Mouse (Mus musculus) MEL (cell line): ENCODE measurements around the gene Cep112. TPM values are rescaled to one million over a fixed set of nuclear protein-coding genes. Genes with fewer than 3 reads are reported as not detected.

Source experiments
- DNase-seq: peaks from one replicate; pipeline ENCODE4 v3.0.0; 2011; ENCODE audit warnings: low read depth, low spot score
- H3K27ac ChIP-seq: 2 replicates; pipeline ENCODE4 v1.5.1; 2012; ENCODE audit warnings: low read depth, mild to moderate bottlenecking, control low read depth, low read length, moderate library complexity; ENCODE audit not compliant: control insufficient read depth
- H3K27me3 ChIP-seq, 2 experiments: fragments of 150-350 bp in 1 of 2; sonication (generic) in 1 of 2; 2 replicates each; pipeline ENCODE4 v1.6.1; 2012; ENCODE audit warnings: low read length in 2 of 2, mild to moderate bottlenecking in 2 of 2, improper control_type of control experiment in 1 of 2, moderate library complexity in 1 of 2; ENCODE audit not compliant: insufficient read depth in 2 of 2, control insufficient read depth in 1 of 2
- H3K36me3 ChIP-seq, 2 experiments: 2 replicates each; pipeline ENCODE4 v1.6.1; 2012 to 2014; ENCODE audit warnings: low read length in 2 of 2, improper control_type of control experiment in 1 of 2, inconsistent platforms in 1 of 2, mild to moderate bottlenecking in 1 of 2; ENCODE audit not compliant: insufficient read depth in 2 of 2, control insufficient read depth in 1 of 2
- H3K4me1 ChIP-seq, 2 experiments: fragments of 150-350 bp in 1 of 2; sonication (generic) in 1 of 2; 2 replicates each; pipeline ENCODE4 v1.6.1; 2012; ENCODE audit warnings: low read length in 2 of 2, improper control_type of control experiment in 1 of 2, mild to moderate bottlenecking in 1 of 2; ENCODE audit not compliant: insufficient read depth in 2 of 2, control insufficient read depth in 1 of 2
- H3K4me3 ChIP-seq, 2 experiments: fragments of 150-350 bp in 1 of 2; sonication (generic) in 1 of 2; 2 replicates each; pipeline ENCODE4 v1.5.1; 2012; ENCODE audit warnings: low read depth in 2 of 2, low read length in 2 of 2, mild to moderate bottlenecking in 2 of 2, moderate library complexity in 2 of 2, control low read depth in 1 of 2, improper control_type of control experiment in 1 of 2; ENCODE audit not compliant: control insufficient read depth in 1 of 2, insufficient read depth in 1 of 2
- H3K79me2 ChIP-seq: 2 replicates; pipeline ENCODE4 v1.6.1; 2012; ENCODE audit warnings: mild to moderate bottlenecking, low read length, moderate library complexity; ENCODE audit not compliant: control insufficient read depth, poor library complexity, insufficient read depth
- H3K9ac ChIP-seq: 2 replicates; pipeline ENCODE4 v1.6.1; 2012; ENCODE audit warnings: low read depth, mild to moderate bottlenecking, control low read depth, low read length, moderate library complexity; ENCODE audit not compliant: control insufficient read depth, poor library complexity, severe bottlenecking
- H3K9me3 ChIP-seq: fragments of 150-350 bp; sonication (generic); replicated peaks from 2 replicates; pipeline ENCODE4 v1.6.1; 2012; ENCODE audit warnings: mild to moderate bottlenecking, low read length, improper control_type of control experiment, moderate library complexity; ENCODE audit not compliant: insufficient read depth
- CHD1 ChIP-seq: IDR thresholded peaks from 2 replicates; pipeline ENCODE4 v1.6.1; 2012; ENCODE audit warnings: low read depth, mild to moderate bottlenecking, inconsistent platforms, low read length, improper control_type of control experiment
- CHD2 ChIP-seq: IDR thresholded peaks from 2 replicates; pipeline ENCODE4 v1.6.1; 2011; ENCODE audit warnings: low read length, improper control_type of control experiment
- CTCF ChIP-seq, 3 experiments: IDR thresholded peaks in 2 of 3; conservative IDR thresholded peaks in 1 of 3; 2 replicates each; pipeline ENCODE4 v1.5.1; 2011 to 2012; ENCODE audit warnings: low read length in 3 of 3, low read depth in 2 of 3, mild to moderate bottlenecking in 2 of 3, improper control_type of control experiment in 1 of 3, inconsistent platforms in 1 of 3, mixed read lengths in 1 of 3, moderate library complexity in 1 of 3; ENCODE audit not compliant: control insufficient read depth in 1 of 3, insufficient read depth in 1 of 3, poor library complexity in 1 of 3, severe bottlenecking in 1 of 3
- E2F4 ChIP-seq: IDR thresholded peaks from 2 replicates; pipeline ENCODE4 v1.6.1; 2011; ENCODE audit warnings: low read depth, low read length, improper control_type of control experiment, borderline replicate concordance
- ELF1 ChIP-seq: IDR thresholded peaks from 2 replicates; pipeline ENCODE4 v1.6.1; 2014; ENCODE audit warnings: low read depth, mild to moderate bottlenecking, inconsistent platforms, low read length, improper control_type of control experiment, moderate library complexity
- EP300 ChIP-seq, 2 experiments: IDR thresholded peaks; 2 replicates each; pipeline ENCODE4 v1.6.1; 2011; ENCODE audit warnings: improper control_type of control experiment in 2 of 2, low read length in 2 of 2, low read depth in 1 of 2, mild to moderate bottlenecking in 1 of 2
- ETS1 ChIP-seq: IDR thresholded peaks from 2 replicates; pipeline ENCODE4 v1.6.1; 2012; ENCODE audit warnings: low read depth, mild to moderate bottlenecking, inconsistent platforms, low read length, improper control_type of control experiment, moderate library complexity
- GABPA ChIP-seq: IDR thresholded peaks from 2 replicates; pipeline ENCODE4 v1.6.1; 2012; ENCODE audit warnings: low read depth, mild to moderate bottlenecking, inconsistent platforms, low read length, improper control_type of control experiment, moderate library complexity
- GATA1 ChIP-seq: IDR thresholded peaks from 2 replicates; pipeline ENCODE4 v1.6.1; 2011; ENCODE audit warnings: low read depth, low read length, improper control_type of control experiment
- HCFC1 ChIP-seq: IDR thresholded peaks from 2 replicates; pipeline ENCODE4 v1.6.1; 2012; ENCODE audit warnings: low read depth, mild to moderate bottlenecking, inconsistent platforms, low read length, improper control_type of control experiment, moderate library complexity
- JUND ChIP-seq: IDR thresholded peaks from 2 replicates; pipeline ENCODE4 v1.6.1; 2011; ENCODE audit warnings: low read depth, mild to moderate bottlenecking, improper control_type of control experiment, low read length
- MAFK ChIP-seq: IDR thresholded peaks from 2 replicates; pipeline ENCODE4 v1.6.1; 2011; ENCODE audit warnings: low read depth, mild to moderate bottlenecking, low read length, improper control_type of control experiment, borderline replicate concordance
- MAZ ChIP-seq: IDR thresholded peaks from 2 replicates; pipeline ENCODE4 v1.6.1; 2012; ENCODE audit warnings: low read depth, mild to moderate bottlenecking, inconsistent platforms, low read length, improper control_type of control experiment
- MEF2A ChIP-seq: IDR thresholded peaks from 2 replicates; pipeline ENCODE4 v1.6.1; 2014; ENCODE audit warnings: low read depth, mild to moderate bottlenecking, inconsistent platforms, low read length, improper control_type of control experiment; ENCODE audit not compliant: poor library complexity, insufficient replicate concordance, severe bottlenecking; ENCODE audit errors: extremely low read depth
- MYB ChIP-seq: IDR thresholded peaks from 2 replicates; pipeline ENCODE4 v1.6.1; 2011; ENCODE audit warnings: mild to moderate bottlenecking, low read depth, low read length, improper control_type of control experiment
- NRF1 ChIP-seq: IDR thresholded peaks from 2 replicates; pipeline ENCODE4 v1.6.1; 2014; ENCODE audit warnings: low read depth, mild to moderate bottlenecking, inconsistent platforms, low read length, improper control_type of control experiment, moderate library complexity; ENCODE audit not compliant: poor library complexity, insufficient read depth, severe bottlenecking
- POLR2AphosphoS5 ChIP-seq: IDR thresholded peaks from 2 replicates; pipeline ENCODE4 v1.6.1; 2012; ENCODE audit warnings: low read depth, borderline replicate concordance, mild to moderate bottlenecking, inconsistent platforms, low read length, moderate library complexity, mixed read lengths
- RAD21 ChIP-seq: IDR thresholded peaks from 2 replicates; pipeline ENCODE4 v1.6.1; 2011; ENCODE audit warnings: mild to moderate bottlenecking, low read depth, low read length, improper control_type of control experiment
- RCOR1 ChIP-seq: IDR thresholded peaks from 2 replicates; pipeline ENCODE4 v1.6.1; 2012; ENCODE audit warnings: low read depth, mild to moderate bottlenecking, inconsistent platforms, low read length, improper control_type of control experiment
- SIN3A ChIP-seq: IDR thresholded peaks from 2 replicates; pipeline ENCODE4 v1.6.1; 2012; ENCODE audit warnings: low read length, improper control_type of control experiment, inconsistent platforms
- USF1 ChIP-seq: IDR thresholded peaks from 2 replicates; pipeline ENCODE4 v1.6.1; 2014; ENCODE audit warnings: low read depth, mild to moderate bottlenecking, inconsistent platforms, low read length, improper control_type of control experiment, moderate library complexity
- ZC3H11A ChIP-seq: IDR thresholded peaks from 2 replicates; pipeline ENCODE4 v1.6.1; 2012; ENCODE audit warnings: low read depth, mild to moderate bottlenecking, inconsistent platforms, low read length, improper control_type of control experiment
- ZMIZ1 ChIP-seq: IDR thresholded peaks from 2 replicates; pipeline ENCODE4 v1.6.1; 2012; ENCODE audit warnings: low read depth, mild to moderate bottlenecking, inconsistent platforms, low read length, improper control_type of control experiment, moderate library complexity
- ZNF384 ChIP-seq: IDR thresholded peaks from 2 replicates; pipeline ENCODE4 v1.6.1; 2012; ENCODE audit warnings: low read depth, mild to moderate bottlenecking, inconsistent platforms, low read length, improper control_type of control experiment
- polyA plus RNA-seq, 2 experiments: library from polyadenylated mRNA; stranded (reverse) in 1 of 2; unstranded in 1 of 2; fragments of >175 nt in 1 of 2; fragments of >200 nt in 1 of 2; gene quantifications; 2 replicates each; pipeline versions ENCODE4 v1.2.1 to v1.2.4; 2012; ENCODE audit warnings: low replicate concordance in 2 of 2, low read depth in 1 of 2; ENCODE audit not compliant: insufficient read length in 2 of 2, insufficient read depth in 1 of 2, missing spikeins in 1 of 2
- total RNA-seq: library from RNA; depleted of rRNA; stranded (reverse); fragments of 300-350 nt; gene quantifications from 2 replicates; pipeline ENCODE4 v1.2.3, GENCODE M21; 2012

The Cep112 gene
- total and polyA plus RNA-seq, 3 experiments, result 1.3 TPM; not detected in 2

DNA sequence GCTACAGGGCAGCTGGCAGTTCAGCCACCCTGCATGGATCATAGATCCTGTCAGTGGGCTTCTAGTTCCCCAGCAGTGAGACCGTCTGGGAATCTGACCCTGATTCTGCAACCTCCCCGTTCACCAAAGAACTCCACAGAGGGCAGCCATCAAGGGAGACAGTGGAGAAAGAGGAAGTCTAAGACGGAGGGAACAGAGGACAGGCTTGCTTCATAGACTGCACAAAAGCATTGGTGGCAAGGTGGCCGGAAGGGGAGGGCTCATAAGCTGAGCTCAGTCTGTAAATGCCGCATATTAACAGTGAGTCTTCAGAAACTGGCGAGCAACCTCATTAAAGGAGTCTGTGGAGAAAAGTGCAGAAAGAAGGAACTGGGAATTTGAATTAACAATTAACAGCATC, 437.4 kb downstream of the Cep112 start:
- H3K4me1 ChIP-seq, result no peaks in the 10 kb centered on the region
- H3K79me2 ChIP-seq, result no peaks in the 10 kb centered on the region
- H3K27me3 ChIP-seq, result no peaks in the 10 kb centered on the region
- H3K27ac ChIP-seq, result no peak overlapping the region
- no peak for DNase-seq
- no peak for TF ChIP-seq ETS1
- no peak for TF ChIP-seq GATA1
- TF ChIP-seq NRF1, result no peak
- no peak for TF ChIP-seq EP300 (IDR thresholded peaks at IDR 0.05; ENCODE audit: low read depth in 1 of 2, low read length in 2 of 2)
- TF ChIP-seq GABPA, result no peak
- TF ChIP-seq CHD1, result no peak
- no peak for TF ChIP-seq CHD2
- TF ChIP-seq ZC3H11A, result no peak
- TF ChIP-seq ELF1, result no peak
- TF ChIP-seq SIN3A, result no peak
- no peak for TF ChIP-seq RAD21
- no peak overlapping the region for H3K9ac ChIP-seq
- H3K9me3 ChIP-seq, result no peaks in the 10 kb centered on the region; the same call in 1 of the 2 replicates
- no peak overlapping the region for H3K4me3 ChIP-seq
- H3K36me3 ChIP-seq, result no peaks in the 10 kb centered on the region

DNA sequence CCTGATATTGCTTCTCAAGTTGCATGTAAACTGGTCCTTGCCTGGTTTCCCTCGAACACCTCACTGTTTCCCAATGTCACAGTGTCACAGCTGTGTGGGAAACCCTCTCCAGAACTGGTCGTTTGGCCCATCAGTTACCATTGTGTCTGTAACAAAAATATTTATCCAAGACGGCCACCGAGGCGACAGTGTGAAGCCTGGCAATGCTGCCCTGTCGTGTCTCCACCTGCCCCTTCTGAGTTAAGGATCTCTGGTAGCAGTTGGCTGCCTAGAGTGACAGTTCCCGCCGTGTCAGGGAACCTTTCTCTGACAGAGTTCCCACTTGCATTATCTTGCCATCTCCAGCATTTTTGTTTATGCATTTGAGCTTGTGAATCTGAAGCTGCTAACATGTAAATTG, 440.8 kb downstream of the Cep112 start:
- Histone ChIP-seq H3K79me2 (no peaks in the 10 kb centered on the region), H3K4me1 (no peaks in the 10 kb centered on the region), H3K9ac (no peak overlapping the region), H3K9me3 (no peaks in the 10 kb centered on the region), H3K27me3 (no peaks in the 10 kb centered on the region), H3K36me3 (no peaks in the 10 kb centered on the region), H3K27ac (no peak overlapping the region), H3K4me3 (no peak overlapping the region)
- no peak for DNase-seq
- TF ChIP-seq ZMIZ1, result no peak
- TF ChIP-seq, all 39 proteins: peak for 0

DNA sequence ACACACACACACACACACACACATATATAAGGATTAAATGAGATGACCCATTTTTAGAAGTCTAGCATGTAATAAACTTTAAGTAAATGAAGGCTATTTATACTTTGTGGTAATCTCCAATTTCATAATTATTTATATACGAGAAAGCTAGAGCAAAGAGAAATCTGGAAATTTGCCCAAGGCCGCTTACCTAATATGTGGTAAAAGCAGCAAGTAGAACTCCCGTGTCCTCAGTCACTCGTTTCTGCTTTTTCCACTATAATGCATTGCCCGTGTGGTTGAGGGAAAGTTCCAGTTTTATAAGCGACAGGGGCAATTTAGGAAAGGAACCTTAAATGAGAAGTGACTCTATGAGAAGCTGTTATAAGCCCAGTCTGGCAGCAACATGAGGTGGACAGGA, 442.5 kb downstream of the Cep112 start:
- TF ChIP-seq MEF2A, result no peak
- no peak for TF ChIP-seq ZC3H11A
- no peak for TF ChIP-seq MAZ
- TF ChIP-seq HCFC1, result no peak
- no peak for TF ChIP-seq MAFK
- TF ChIP-seq JUND, result no peak
- TF ChIP-seq USF1, result no peak
- TF ChIP-seq ZMIZ1, result no peak
- TF ChIP-seq MYB, result no peak
- no peak for TF ChIP-seq CHD2
- TF ChIP-seq RAD21, result no peak
- no peak for TF ChIP-seq ZNF384
- TF ChIP-seq CTCF (IDR thresholded peaks at IDR 0.05 in 2 of 3, conservative IDR thresholded peaks at IDR 0.05 in 1 of 3; ENCODE audit: control insufficient read depth in 1 of 3, insufficient read depth in 1 of 3, low read depth in 2 of 3, low read length in 3 of 3, poor library complexity in 1 of 3, severe bottlenecking in 1 of 3), result no peak
- TF ChIP-seq POLR2AphosphoS5, result no peak
- TF ChIP-seq RCOR1, result no peak
- TF ChIP-seq E2F4, result no peak
- TF ChIP-seq, all 39 proteins: peak for 0
- no peak overlapping the region for H3K27ac ChIP-seq
- DNase-seq, result no peak
- no peak overlapping the region for H3K9ac ChIP-seq
- H3K79me2 ChIP-seq, result no peaks in the 10 kb centered on the region
- no peaks in the 10 kb centered on the region for H3K4me1 ChIP-seq
- H3K27me3 ChIP-seq, result no peaks in the 10 kb centered on the region
- H3K4me3 ChIP-seq, result no peak overlapping the region
- no peaks in the 10 kb centered on the region for H3K9me3 ChIP-seq
- H3K36me3 ChIP-seq, result no peaks in the 10 kb centered on the region
